Mouse (Mus musculus): ENCODE results near the gene Mosmo. TPM values are rescaled to one million over a fixed set of nuclear protein-coding genes. Genes with fewer than 3 reads are reported as not detected.

Mosmo gene
- polyA plus RNA-seq, 1 experiment from 2014 or later = 10.6 TPM

DNA sequence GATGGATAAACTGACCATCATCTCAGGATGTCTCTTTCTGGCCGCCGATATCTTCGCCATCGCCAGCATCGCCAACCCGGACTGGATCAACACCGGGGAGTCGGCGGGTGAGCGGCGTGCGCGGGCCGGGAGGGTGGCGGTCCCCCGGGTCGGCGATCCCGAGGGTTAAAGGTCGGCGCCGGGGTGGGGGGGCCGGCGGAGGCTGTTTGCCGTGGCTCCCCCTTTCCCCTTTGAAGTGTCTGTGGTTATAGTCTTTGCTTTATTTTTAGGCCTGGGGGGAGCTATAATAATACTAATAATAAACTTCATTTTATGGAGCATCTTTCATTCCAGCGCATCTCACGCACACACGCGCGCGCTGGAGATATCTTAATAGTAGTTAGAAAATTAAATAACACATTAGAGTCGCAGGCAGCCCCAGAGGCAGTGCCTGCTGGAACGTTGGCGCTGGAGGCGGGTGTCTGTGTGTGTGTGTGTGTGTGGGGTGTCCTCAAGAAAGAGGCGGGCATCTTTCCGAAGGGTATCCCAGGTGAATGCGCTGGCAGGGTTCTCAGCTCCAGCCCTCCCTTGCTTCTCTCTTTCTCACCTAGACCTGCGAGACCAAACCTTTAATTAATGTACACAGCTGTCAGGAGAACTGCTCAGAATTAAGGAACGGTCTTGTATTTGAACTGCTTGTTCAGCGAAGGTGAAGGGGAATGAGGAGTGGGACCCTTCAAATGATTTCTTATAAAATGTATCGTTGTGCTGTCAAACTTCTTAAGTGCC is 530 bp downstream of the Mosmo start:
- peak overlapping the region; percentile 65 for H3K27ac ChIP-seq
- H3K36me3 ChIP-seq = 0 out of 2 replicates have a peak, but pooled peaks cover 2% of the 10 kb centered on the region
- H3K27me3 ChIP-seq = no peaks in the 10 kb centered on the region
- H3K9ac ChIP-seq = peak overlapping the region; percentile 80
- H3K4me2 ChIP-seq = peak overlapping the region; percentile 79
- peaks cover 25% of the 10 kb centered on the region for H3K4me1 ChIP-seq
- 1% methylated on average over 41 of the region's 42 CpGs for whole genome bisulfite sequencing
- H3K9me3 ChIP-seq = no peaks in the 10 kb centered on the region
- peak overlapping the region; percentile 82 for H3K4me3 ChIP-seq
- ATAC-seq (ENCODE audit: insufficient number of reproducible peaks, low FRiP score, low TSS enrichment, low read depth) = 0 out of 2 replicates have a peak, but pooled peaks have one; percentile 16

DNA sequence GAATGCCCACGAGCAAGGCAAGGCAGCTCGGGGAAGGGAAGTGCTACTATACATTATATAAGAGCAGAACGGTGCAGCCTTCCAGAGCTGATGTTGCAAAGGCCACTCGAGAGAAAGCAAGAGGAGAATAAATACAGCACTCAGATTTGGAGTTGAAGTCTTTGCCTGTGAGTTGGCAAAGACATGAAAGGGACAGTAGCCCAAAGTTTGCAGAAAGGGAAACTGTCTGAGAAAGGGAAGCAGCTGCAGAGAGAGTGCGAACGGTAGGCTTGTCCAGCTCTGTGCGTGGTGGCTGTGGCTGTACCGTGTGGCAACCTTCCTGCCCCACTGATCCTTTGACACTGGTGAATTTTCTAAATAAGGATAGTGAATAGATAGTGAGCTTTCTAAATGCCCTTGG is 1.6 kb downstream of the Mosmo start:
- Histone ChIP-seq H3K4me2 (peak overlapping the region; percentile 79), H3K4me3 (peak overlapping the region; percentile 82), H3K9me3 (no peaks in the 10 kb centered on the region), H3K4me1 (peaks cover 25% of the 10 kb centered on the region), H3K27ac (no peak overlapping the region), H3K36me3 (0 out of 2 replicates have a peak, but pooled peaks cover 2% of the 10 kb centered on the region), H3K27me3 (no peaks in the 10 kb centered on the region), H3K9ac (no peak overlapping the region)
- 52% methylated on average over 8 of the region's 8 CpGs for WGBS
- no peak for ATAC-seq (ENCODE audit: insufficient number of reproducible peaks, low FRiP score, low TSS enrichment, low read depth)

DNA sequence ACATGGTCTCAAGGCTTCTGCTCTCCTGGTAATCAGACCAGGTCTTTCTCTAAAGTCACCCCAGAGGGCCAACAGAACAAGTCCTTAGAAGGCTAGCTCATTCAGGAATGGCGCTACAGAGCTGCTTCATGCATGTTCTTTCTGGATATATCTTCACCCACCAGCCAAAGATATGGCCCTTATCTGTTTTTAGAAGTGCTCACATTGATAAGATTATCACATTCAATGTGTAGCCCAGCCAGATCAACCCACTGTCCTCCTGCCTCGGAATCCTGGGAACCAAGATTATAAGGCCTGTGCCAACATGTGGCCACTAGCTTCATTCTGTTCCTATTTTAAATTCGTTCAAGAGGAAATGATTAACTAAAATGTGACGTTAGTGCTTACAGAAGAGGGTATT is 4.6 kb downstream of the Mosmo start:
- H3K9ac ChIP-seq = no peak overlapping the region
- H3K27ac ChIP-seq = no peak overlapping the region
- peaks cover 25% of the 10 kb centered on the region for H3K4me1 ChIP-seq
- H3K4me3 ChIP-seq = no peak overlapping the region
- H3K4me2 ChIP-seq = no peak overlapping the region
- no peaks in the 10 kb centered on the region for H3K27me3 ChIP-seq
- H3K36me3 ChIP-seq = no peaks in the 10 kb centered on the region
- no peaks in the 10 kb centered on the region for H3K9me3 ChIP-seq
- no peak for ATAC-seq (ENCODE audit: insufficient number of reproducible peaks, low FRiP score, low TSS enrichment, low read depth)
- 76% methylated on average over 4 of the region's 4 CpGs for WGBS

DNA sequence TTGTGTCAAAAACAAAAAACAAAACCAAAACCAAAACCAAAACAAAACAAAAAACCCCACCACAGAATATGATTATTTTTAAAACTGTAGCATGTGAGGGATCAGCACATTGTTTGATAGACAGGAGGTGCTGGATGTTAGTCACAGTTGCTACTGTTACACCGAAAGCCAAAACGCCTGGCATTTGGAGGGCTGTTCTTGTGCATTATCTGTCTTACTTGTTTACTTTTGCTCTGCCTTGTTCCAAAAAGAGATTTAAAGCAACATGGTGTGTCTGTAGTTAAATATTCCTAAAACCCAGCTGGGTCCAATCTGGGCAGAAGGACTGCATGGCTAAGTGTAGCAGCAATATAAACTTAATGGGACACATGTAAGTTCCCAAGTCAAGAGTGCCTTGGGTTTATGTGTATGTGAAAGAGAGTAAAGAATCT is 7.3 kb downstream of the Mosmo start:
- Histone ChIP-seq H3K27me3 (no peaks in the 10 kb centered on the region), H3K4me1 (peaks cover 8% of the 10 kb centered on the region), H3K9ac (no peak overlapping the region), H3K4me2 (no peak overlapping the region), H3K4me3 (no peak overlapping the region), H3K9me3 (no peaks in the 10 kb centered on the region), H3K36me3 (no peaks in the 10 kb centered on the region), H3K27ac (0 out of 2 replicates have a peak overlapping the region, but pooled peaks have one; percentile 27)
- 66% methylated on average over 2 of the region's 2 CpGs for WGBS
- no peak for ATAC-seq (ENCODE audit: insufficient number of reproducible peaks, low FRiP score, low TSS enrichment, low read depth)

DNA sequence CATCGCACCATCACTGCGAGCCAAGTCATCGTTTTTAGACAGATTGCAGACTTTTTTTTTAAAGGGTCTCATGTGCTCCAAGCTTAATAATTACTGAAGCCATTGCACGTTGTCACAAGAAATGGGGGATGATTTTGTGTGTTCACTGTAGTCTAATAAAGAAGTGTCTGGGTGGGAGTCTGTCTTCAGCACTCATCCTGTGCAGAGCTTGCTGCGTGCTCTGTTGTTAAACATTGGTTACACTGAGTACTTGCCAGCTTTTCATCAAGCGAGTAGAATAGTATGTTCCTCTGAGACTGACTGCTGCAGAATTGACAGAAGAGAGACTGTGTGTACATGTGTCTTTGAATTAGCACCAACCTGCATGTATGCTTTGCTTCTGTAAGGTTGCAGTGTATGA is 7.8 kb downstream of the Mosmo start:
- H3K9ac ChIP-seq = no peak overlapping the region
- no peak for ATAC-seq (ENCODE audit: insufficient number of reproducible peaks, low FRiP score, low TSS enrichment, low read depth)
- H3K36me3 ChIP-seq = 0 out of 2 replicates have a peak, but pooled peaks cover 2% of the 10 kb centered on the region
- H3K27me3 ChIP-seq = no peaks in the 10 kb centered on the region
- 0 out of 2 replicates have a peak overlapping the region, but pooled peaks have one; percentile 27 for H3K27ac ChIP-seq
- H3K4me1 ChIP-seq = peaks cover 8% of the 10 kb centered on the region
- H3K4me2 ChIP-seq = no peak overlapping the region
- no peak overlapping the region for H3K4me3 ChIP-seq
- H3K9me3 ChIP-seq = no peaks in the 10 kb centered on the region
- 59% methylated on average over 6 of the region's 6 CpGs for WGBS

DNA sequence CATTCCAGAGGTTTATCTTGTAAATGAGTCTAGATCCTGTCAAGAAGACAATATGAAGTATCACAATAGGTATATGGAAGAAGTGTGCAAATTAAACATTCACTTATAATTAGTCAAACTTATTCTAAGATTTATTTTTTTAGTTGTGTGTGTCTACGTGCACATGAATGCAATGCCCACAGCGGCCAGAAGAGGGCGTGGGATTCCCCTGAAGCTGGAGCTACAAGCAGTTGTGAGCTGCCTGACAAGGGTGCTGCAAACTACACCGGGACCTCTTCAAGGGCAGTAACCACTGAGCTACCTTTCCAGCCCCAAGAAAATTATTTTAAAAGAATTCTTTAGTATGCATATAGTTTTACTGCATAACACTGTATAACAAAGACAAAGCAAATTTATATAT is 13.2 kb downstream of the Mosmo start:
- no peak overlapping the region for H3K4me3 ChIP-seq
- ATAC-seq (ENCODE audit: insufficient number of reproducible peaks, low FRiP score, low TSS enrichment, low read depth) = no peak

DNA sequence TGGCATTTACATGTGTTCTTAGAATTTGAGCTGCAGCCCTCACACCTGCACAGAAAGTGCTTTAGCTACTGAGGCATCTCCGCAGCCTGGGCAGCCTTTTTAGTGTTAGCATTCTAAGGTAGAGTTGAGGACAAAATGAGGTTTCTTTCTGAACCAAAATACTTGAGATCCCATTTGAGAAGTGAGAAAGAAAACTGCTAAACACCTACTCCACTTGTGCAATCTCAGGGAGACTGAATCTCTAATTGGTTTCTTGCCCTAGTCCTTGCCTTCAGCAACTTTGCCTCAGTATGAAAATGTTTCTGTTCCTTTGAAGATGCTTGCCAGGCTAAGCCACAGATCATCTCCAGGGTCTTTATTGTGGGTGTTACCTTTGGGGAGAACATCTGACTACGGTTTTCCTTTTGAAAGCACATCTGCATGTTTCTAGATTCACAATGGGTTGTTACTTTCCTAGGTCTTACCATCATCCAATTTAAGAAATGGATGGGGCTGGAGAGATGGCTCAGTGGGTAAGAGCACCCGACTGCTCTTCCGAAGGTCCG is 16.5 kb downstream of the Mosmo start:
- Histone ChIP-seq H3K27ac (no peak overlapping the region), H3K27me3 (no peaks in the 10 kb centered on the region), H3K36me3 (peaks cover 13% of the 10 kb centered on the region; the same call in 1 of the 2 replicates), H3K4me3 (no peak overlapping the region), H3K4me1 (no peaks in the 10 kb centered on the region), H3K9ac (no peak overlapping the region), H3K4me2 (no peak overlapping the region), H3K9me3 (no peaks in the 10 kb centered on the region)
- ATAC-seq (ENCODE audit: insufficient number of reproducible peaks, low FRiP score, low TSS enrichment, low read depth) = no peak
- WGBS = 89% methylated on average over 5 of the region's 5 CpGs

More for the DNA sequence above, 13.2 kb downstream of the Mosmo start:
- Histone ChIP-seq H3K27ac (no peak overlapping the region), H3K9me3 (no peaks in the 10 kb centered on the region), H3K36me3 (peaks cover 13% of the 10 kb centered on the region; the same call in 1 of the 2 replicates), H3K9ac (no peak overlapping the region), H3K4me2 (no peak overlapping the region), H3K27me3 (no peaks in the 10 kb centered on the region), H3K4me1 (no peaks in the 10 kb centered on the region)
- 72% methylated on average over 4 of the region's 4 CpGs for WGBS

DNA sequence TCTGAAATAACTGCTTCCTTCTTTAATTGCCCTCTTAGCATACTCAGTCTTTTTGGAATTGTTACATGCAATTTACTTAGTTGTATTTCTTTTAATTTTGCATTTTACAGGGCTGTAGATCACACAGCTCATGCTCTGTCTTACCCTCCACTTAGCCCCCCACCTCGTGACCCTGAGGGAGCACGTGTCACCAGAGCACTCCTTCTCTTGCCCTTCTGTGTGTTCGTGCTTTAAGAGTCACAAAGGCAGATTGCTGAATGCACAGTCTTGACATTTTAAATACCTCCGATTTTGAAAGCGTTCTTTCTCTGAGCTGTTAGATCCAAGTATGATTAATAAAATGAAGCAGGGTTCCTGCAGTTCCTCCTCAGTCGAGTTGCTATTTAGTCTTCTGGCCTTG is 17.8 kb downstream of the Mosmo start:
- Histone ChIP-seq H3K9me3 (no peaks in the 10 kb centered on the region), H3K9ac (no peak overlapping the region), H3K36me3 (peaks cover 11% of the 10 kb centered on the region; the same call in 1 of the 2 replicates), H3K27me3 (no peaks in the 10 kb centered on the region), H3K4me1 (no peaks in the 10 kb centered on the region), H3K27ac (no peak overlapping the region), H3K4me3 (no peak overlapping the region), H3K4me2 (no peak overlapping the region)
- ATAC-seq (ENCODE audit: insufficient number of reproducible peaks, low FRiP score, low TSS enrichment, low read depth) = no peak
- 35% methylated on average over 6 of the region's 6 CpGs for WGBS

DNA sequence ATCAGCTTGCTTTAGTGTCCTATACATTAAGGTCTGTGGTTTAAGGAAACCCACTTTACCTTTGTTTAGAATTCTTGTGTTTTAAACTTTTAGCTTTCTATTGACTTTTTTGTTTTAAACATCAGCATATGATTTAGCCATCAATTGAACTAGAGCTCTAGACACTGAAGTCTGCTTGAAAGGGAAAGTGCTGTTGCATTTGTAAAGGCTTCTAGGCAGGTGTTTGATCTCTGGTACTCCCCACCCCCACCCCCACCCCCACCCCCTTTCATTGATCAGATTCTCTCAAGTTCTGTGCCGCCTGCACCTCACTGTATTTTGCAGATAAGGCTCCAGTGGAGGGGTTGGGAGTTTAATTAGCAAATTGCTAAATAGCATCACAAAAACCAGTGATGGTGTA is 18.2 kb downstream of the Mosmo start:
- H3K9me3 ChIP-seq = no peaks in the 10 kb centered on the region
- H3K27me3 ChIP-seq = no peaks in the 10 kb centered on the region
- ATAC-seq (ENCODE audit: insufficient number of reproducible peaks, low FRiP score, low TSS enrichment, low read depth) = no peak
- H3K36me3 ChIP-seq = peaks cover 8% of the 10 kb centered on the region; the same call in 1 of the 2 replicates
- no peak overlapping the region for H3K9ac ChIP-seq
- 67% methylated on average over 1 of the region's 1 CpGs for WGBS
- no peak overlapping the region for H3K4me3 ChIP-seq
- H3K4me1 ChIP-seq = no peaks in the 10 kb centered on the region
- H3K4me2 ChIP-seq = no peak overlapping the region
- no peak overlapping the region for H3K27ac ChIP-seq

DNA sequence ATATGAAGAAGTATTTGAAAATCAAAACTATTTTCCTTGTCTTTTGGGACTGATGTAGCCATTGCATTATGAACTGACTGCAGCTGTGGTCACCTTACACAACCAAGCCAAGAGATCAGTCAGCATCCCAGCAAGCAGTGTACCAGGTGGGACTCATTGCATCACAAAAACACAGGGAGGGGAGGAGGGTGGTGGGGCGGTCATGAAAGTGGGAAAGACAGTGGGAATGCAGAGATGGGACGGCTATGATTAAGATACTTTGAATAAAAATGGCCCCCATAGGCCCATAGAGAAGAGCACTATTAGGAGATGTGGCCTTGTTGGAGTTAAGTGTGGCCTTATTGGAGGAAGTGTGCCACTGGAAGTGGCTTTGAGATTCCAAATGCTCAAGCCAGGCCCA is 18.9 kb downstream of the Mosmo start:
- Histone ChIP-seq H3K4me2 (no peak overlapping the region), H3K4me1 (no peaks in the 10 kb centered on the region), H3K9me3 (no peaks in the 10 kb centered on the region), H3K27ac (no peak overlapping the region), H3K4me3 (no peak overlapping the region), H3K36me3 (0 out of 2 replicates have a peak, but pooled peaks cover 4% of the 10 kb centered on the region), H3K9ac (no peak overlapping the region), H3K27me3 (no peaks in the 10 kb centered on the region)
- no peak for ATAC-seq (ENCODE audit: insufficient number of reproducible peaks, low FRiP score, low TSS enrichment, low read depth)
- WGBS = 92% methylated on average over 2 of the region's 2 CpGs

DNA sequence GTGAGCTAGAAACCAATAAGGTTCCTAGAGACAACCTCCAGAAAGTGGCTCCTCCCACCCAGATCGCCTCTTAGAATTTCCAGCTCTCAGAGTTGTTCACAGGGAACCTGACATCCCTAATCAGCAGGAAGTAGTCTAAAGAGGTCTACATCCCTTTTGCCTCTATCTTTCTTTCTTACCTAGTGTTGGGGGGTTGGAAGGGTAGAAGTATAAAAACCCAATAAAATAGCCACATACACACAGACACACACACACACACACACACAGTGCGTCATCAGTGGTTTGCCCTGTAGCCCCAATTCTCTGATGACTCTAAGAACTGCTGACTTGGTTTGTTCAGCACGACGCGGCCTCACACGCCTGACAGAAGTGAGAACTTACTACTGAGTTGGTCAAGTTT is 22.2 kb downstream of the Mosmo start:
- H3K4me3 ChIP-seq = no peak overlapping the region
- no peak for ATAC-seq (ENCODE audit: insufficient number of reproducible peaks, low FRiP score, low TSS enrichment, low read depth)
- no peaks in the 10 kb centered on the region for H3K36me3 ChIP-seq
- H3K4me1 ChIP-seq = no peaks in the 10 kb centered on the region
- H3K4me2 ChIP-seq = no peak overlapping the region
- H3K9ac ChIP-seq = no peak overlapping the region
- H3K27ac ChIP-seq = 0 out of 2 replicates have a peak overlapping the region, but pooled peaks have one; percentile 3
- H3K9me3 ChIP-seq = no peaks in the 10 kb centered on the region
- WGBS = 89% methylated on average over 6 of the region's 6 CpGs
- no peaks in the 10 kb centered on the region for H3K27me3 ChIP-seq

DNA sequence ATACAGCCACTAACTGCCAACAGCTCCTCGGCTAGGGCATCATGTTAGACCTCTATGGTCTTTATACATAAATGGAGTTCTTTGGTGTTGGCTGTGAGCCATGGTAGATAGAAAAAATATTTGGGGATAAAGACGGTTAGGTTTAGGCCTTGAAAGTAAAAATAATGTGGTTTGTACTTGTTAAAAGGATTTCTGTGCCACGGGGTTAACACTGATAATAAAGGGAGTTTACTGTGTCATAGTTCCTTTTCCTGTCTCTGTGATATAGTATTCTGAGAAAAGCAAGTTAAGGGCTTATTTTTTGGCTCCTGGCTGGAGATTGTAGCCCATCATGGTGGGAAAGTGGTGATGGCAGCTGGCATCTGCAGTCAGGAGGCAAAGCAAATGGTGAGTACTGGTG is 26.5 kb downstream of the Mosmo start:
- Histone ChIP-seq H3K4me2 (no peak overlapping the region), H3K4me3 (no peak overlapping the region), H3K27me3 (no peaks in the 10 kb centered on the region), H3K36me3 (no peaks in the 10 kb centered on the region), H3K4me1 (no peaks in the 10 kb centered on the region), H3K9ac (no peak overlapping the region), H3K9me3 (no peaks in the 10 kb centered on the region), H3K27ac (no peak overlapping the region)
- WGBS = 73% methylated on average over 3 of the region's 3 CpGs
- no peak for ATAC-seq (ENCODE audit: insufficient number of reproducible peaks, low FRiP score, low TSS enrichment, low read depth)
